Mouse (Mus musculus): ENCODE data around the gene Cbx1.

DNA sequence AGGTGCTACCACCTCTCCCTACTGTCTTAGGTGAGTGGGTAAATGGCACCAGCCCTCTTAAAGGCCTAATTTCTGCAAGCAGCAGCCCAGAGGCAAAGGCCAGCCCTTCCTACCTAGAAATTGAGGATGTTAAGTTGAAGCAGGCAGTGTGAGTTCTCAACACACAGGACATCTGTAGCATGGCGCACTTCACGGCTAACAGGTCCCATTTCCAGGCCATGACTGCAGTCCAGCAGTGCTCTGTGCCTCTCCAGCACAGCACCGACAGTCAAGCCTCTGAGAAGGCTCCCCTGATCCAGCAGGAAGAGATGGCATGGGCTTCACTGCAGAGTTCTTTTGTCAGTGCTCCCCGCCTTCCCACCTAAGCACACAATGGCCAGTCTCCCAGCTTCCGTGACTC, 28.1 kb downstream of the Cbx1 start:
- TF ChIP-seq CTCF (IDR thresholded peaks at IDR 0.05; ENCODE audit: borderline replicate concordance, control insufficient read depth, extremely low read depth, insufficient read depth, low read length, poor library complexity) (no peak), POLR2A (IDR thresholded peaks at IDR 0.05; ENCODE audit: control insufficient read depth, extremely low read depth, insufficient read depth, low read length, poor library complexity) (no peak)

Measured in thymus, adult 2 months (tissue).